Mouse (Mus musculus) c-Kit-negative CD71-positive TER-119-positive erythroid progenitor cells, embryonic 14.5 days (primary cell): ENCODE data around the gene Prr5.
A peak's percentile ranks its signal among the peaks of the same experiment; 100 is the strongest.

ENCODE experiments used
- DNase-seq: peaks from one replicate; pipeline ENCODE4 v3.0.0-alpha.2; 2013; ENCODE audit warnings: low read depth, low spot score

Gene Prr5

GRCm38 (mm10) chr15:84668938-84669747 is at the start of gene Prr5:
Gene Prr5 (plus strand): TSS chr15:84669620.
- DNase-seq: no peak

- DNase-seq: no peak
These were observed 49.4 kb upstream of the Prr5 start for GRCm38 (mm10) chr15:84620028-84620427.

GRCm38 (mm10) chr15:84621722-84622428 is 47.5 kb upstream of the Prr5 start:
- DNase-seq: no peak

- no peak for DNase-seq
These were observed 44.5 kb upstream of the Prr5 start for GRCm38 (mm10) chr15:84624870-84625269.

GRCm38 (mm10) chr15:84625712-84626414 is 43.6 kb upstream of the Prr5 start:
- no peak for DNase-seq

GRCm38 (mm10) chr15:84627308-84627707 is 42.1 kb upstream of the Prr5 start:
- DNase-seq: no peak

- no peak for DNase-seq
These were observed 39.7 kb upstream of the Prr5 start for GRCm38 (mm10) chr15:84629680-84630079.

- peak; percentile 30 for DNase-seq
These were observed 37.9 kb upstream of the Prr5 start for GRCm38 (mm10) chr15:84631560-84631959.

GRCm38 (mm10) chr15:84634361-84634760 is 35.1 kb upstream of the Prr5 start:
- no peak for DNase-seq

- DNase-seq: no peak
These were observed 31.0 kb upstream of the Prr5 start for GRCm38 (mm10) chr15:84638405-84638804.

- no peak for DNase-seq
These were observed 30.4 kb upstream of the Prr5 start for GRCm38 (mm10) chr15:84639072-84639450.

GRCm38 (mm10) chr15:84639451-84640136 is 29.8 kb upstream of the Prr5 start:
- DNase-seq: no peak

- DNase-seq: no peak
These were observed 28.7 kb upstream of the Prr5 start for GRCm38 (mm10) chr15:84640722-84641121.

GRCm38 (mm10) chr15:84641127-84641526 is 28.3 kb upstream of the Prr5 start:
- no peak for DNase-seq

- DNase-seq: no peak
These were observed 27.5 kb upstream of the Prr5 start for GRCm38 (mm10) chr15:84641948-84642347.

GRCm38 (mm10) chr15:84643178-84643577 is 26.2 kb upstream of the Prr5 start:
- DNase-seq: no peak

- no peak for DNase-seq
These were observed 17.9 kb upstream of the Prr5 start for GRCm38 (mm10) chr15:84651481-84651880.

GRCm38 (mm10) chr15:84653151-84653550 is 16.3 kb upstream of the Prr5 start:
- no peak for DNase-seq

- no peak for DNase-seq
These were observed 15.1 kb upstream of the Prr5 start for GRCm38 (mm10) chr15:84653979-84654966.

GRCm38 (mm10) chr15:84654975-84655374 is 14.4 kb upstream of the Prr5 start:
- no peak for DNase-seq

GRCm38 (mm10) chr15:84656689-84657088 is 12.7 kb upstream of the Prr5 start:
- no peak for DNase-seq
